8 mouse cellular contexts compared by ENCODE assay signal in the genomic region with DNA sequence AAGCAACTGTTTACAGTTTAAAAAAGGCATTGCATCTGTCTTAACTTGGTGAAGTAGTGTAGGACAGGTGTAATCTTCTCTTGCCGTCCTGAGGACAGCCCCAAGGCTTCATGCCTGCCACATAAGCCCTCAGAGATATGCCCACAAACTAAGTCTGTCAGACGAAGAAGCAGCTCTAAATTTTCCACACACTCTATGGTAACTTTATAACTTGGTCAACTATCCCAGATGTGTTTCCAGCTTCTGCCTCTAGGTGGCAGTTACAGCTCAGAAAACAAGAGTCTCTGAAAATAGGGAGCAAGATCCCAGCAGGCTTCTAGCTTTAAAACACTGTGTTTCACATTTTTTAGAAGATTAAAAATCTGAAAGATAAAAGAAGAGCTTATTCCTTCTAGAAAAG.
DNase-seq lines count a peak whose midpoint lies in the region; ATAC-seq and TF ChIP-seq lines count a peak whose summit lies in the region.

No protein-coding gene starts in this region.

- no peak overlapping the region for H3K4me2 ChIP-seq in liver, embryonic 12.5 days

- H3K9me3 ChIP-seq in liver, embryonic 12.5 days (replicated peaks), result no peaks in the 10 kb centered on the region

- H3K4me3 ChIP-seq in gastrocnemius, adult 2 months, result no peak overlapping the region
- no peak overlapping the region for H3K4me3 ChIP-seq in liver, embryonic 12.5 days

- intact Hi-C loops in gastrocnemius, adult 2 months (cut with DNase I), result loop anchor here (1.0 to 2.0 kb wide), 2 partner anchors 57 to 239 kb away; no protein-coding TSS in a partner anchor

- 0 out of 2 replicates have a peak, but pooled peaks have one; percentile 35 for ATAC-seq in liver, embryonic 12.5 days

- H3K4me1 ChIP-seq in liver, embryonic 12.5 days, result peaks cover 7% of the 10 kb centered on the region

- peak; percentile 96; the same call in 1 of the 2 replicates for TF ChIP-seq CTCF in gastrocnemius, adult 2 months (IDR thresholded peaks at IDR 0.05)

- no peak overlapping the region for H3K9ac ChIP-seq in liver, embryonic 12.5 days

- H3K36me3 ChIP-seq in liver, embryonic 12.5 days, result peaks cover 30% of the 10 kb centered on the region

- WGBS in liver, embryonic 12.5 days (ENCODE audit: insufficient replicate concordance), result 47% methylated on average over 2 of the region's 2 CpGs

- H3K27me3 ChIP-seq in liver, embryonic 12.5 days (replicated peaks), result no peaks in the 10 kb centered on the region

- peak; percentile 2 to 3 for DNase-seq in CD8-positive naive resting alpha-beta T cell, adult 2 months (ENCODE audit: low read depth in 2 of 2, low spot score in 2 of 2)
- peak; percentile 55 for DNase-seq in R1 (ENCODE audit: low read depth, low spot score)
- DNase-seq in cerebellum, postnatal 25 days, result peak; percentile 49 to 77
- DNase-seq in gastrocnemius, adult 2 months, result peak; percentile 56
- DNase-seq in kidney, postnatal 25 days, result peak; percentile 60 to 84
- DNase-seq in retina, embryonic 14.5 days (ENCODE audit: low spot score), result peak; percentile 81
- no peak for DNase-seq in spleen, adult 12 weeks (ENCODE audit: low spot score)

- no peak overlapping the region for H3K27ac ChIP-seq in gastrocnemius, adult 2 months
- no peak overlapping the region for H3K27ac ChIP-seq in liver, embryonic 12.5 days
